Mouse (Mus musculus): Measurements from ENCODE around the gene Lhfp.

Lhfp gene

GRCm38 (mm10) chr3:53043206-53043780, 2.0 kb downstream of the Lhfp start:
- DNase-seq = no peak

GRCm38 (mm10) chr3:53044238-53044637, 2.9 kb downstream of the Lhfp start:
- DNase-seq = no peak

- no peak for DNase-seq
These were observed 3.5 kb downstream of the Lhfp start for GRCm38 (mm10) chr3:53044682-53045299.

GRCm38 (mm10) chr3:53045697-53046096, 4.4 kb downstream of the Lhfp start:
- DNase-seq = no peak

GRCm38 (mm10) chr3:53046371-53046770, 5.0 kb downstream of the Lhfp start:
- DNase-seq = no peak

- no peak for DNase-seq
These were observed 11.1 kb downstream of the Lhfp start for GRCm38 (mm10) chr3:53052385-53052784.

GRCm38 (mm10) chr3:53056430-53056829, 15.1 kb downstream of the Lhfp start:
- DNase-seq = no peak

- DNase-seq = no peak
These were observed 18.6 kb downstream of the Lhfp start for GRCm38 (mm10) chr3:53059959-53060358.

- no peak for DNase-seq
These were observed 22.3 kb downstream of the Lhfp start for GRCm38 (mm10) chr3:53063423-53064147.

GRCm38 (mm10) chr3:53065267-53066094, 24.2 kb downstream of the Lhfp start:
- DNase-seq = no peak

- DNase-seq = no peak
These were observed 24.7 kb downstream of the Lhfp start for GRCm38 (mm10) chr3:53066095-53066372.

GRCm38 (mm10) chr3:53068399-53068798, 27.1 kb downstream of the Lhfp start:
- no peak for DNase-seq

- DNase-seq = no peak
These were observed 32.9 kb downstream of the Lhfp start for GRCm38 (mm10) chr3:53074264-53074663.

- DNase-seq = no peak
These were observed 33.4 kb downstream of the Lhfp start for GRCm38 (mm10) chr3:53074761-53075160.

- no peak for DNase-seq
These were observed 39.0 kb downstream of the Lhfp start for GRCm38 (mm10) chr3:53080286-53080685.

- DNase-seq = no peak
These were observed 39.4 kb downstream of the Lhfp start for GRCm38 (mm10) chr3:53080710-53081109.

GRCm38 (mm10) chr3:53083717-53084116, 42.4 kb downstream of the Lhfp start:
- no peak for DNase-seq

- DNase-seq = no peak
These were observed 43.5 kb downstream of the Lhfp start for GRCm38 (mm10) chr3:53084806-53085205.

- DNase-seq = no peak
These were observed 45.3 kb downstream of the Lhfp start for GRCm38 (mm10) chr3:53086481-53087155.

GRCm38 (mm10) chr3:53087156-53087805, 46.0 kb downstream of the Lhfp start:
- DNase-seq = no peak

GRCm38 (mm10) chr3:53089921-53090320, 48.6 kb downstream of the Lhfp start:
- DNase-seq = no peak

GRCm38 (mm10) chr3:53100210-53100609, 58.9 kb downstream of the Lhfp start:
- no peak for DNase-seq

GRCm38 (mm10) chr3:53100803-53101202, 59.5 kb downstream of the Lhfp start:
- no peak for DNase-seq
